Mouse (Mus musculus) left cerebral cortex, postnatal 4 days (tissue): Measurements from ENCODE around the gene Mettl5. TPM values are rescaled to one million over a fixed set of nuclear protein-coding genes. Genes with fewer than 3 reads are reported as not detected.

Experiments used
- total RNA-seq, 2 experiments: library from RNA; stranded (reverse); gene quantifications; 2 replicates each; pipeline ENCODE4 v1.2.3; 2021

Gene Mettl5
- total RNA-seq, 2 experiments from 2014 or later: 12.4 to 15.5 TPM

Other genes with a start within 250 kb of the Mettl5 start
- gene Bbs5, start 238.4 kb downstream of the Mettl5 start, total RNA-seq: 10 to 100 TPM; 25.4 to 29.3 TPM
- gene Klhl41, start 215.5 kb downstream of the Mettl5 start, total RNA-seq: under 1 TPM; 0.58 to 0.66 TPM
- gene Fastkd1, start 172.1 kb downstream of the Mettl5 start, total RNA-seq: 10 to 100 TPM; 23.7 to 23.9 TPM
- gene Ppig, start 163.1 kb downstream of the Mettl5 start, total RNA-seq: 10 to 100 TPM; 66.8 to 68.0 TPM
- gene Ccdc173, start 96.0 kb downstream of the Mettl5 start, total RNA-seq: 1 to 10 TPM; 1.6 to 2.9 TPM
- 10 to 100 TPM; 15.7 to 16.9 TPM for gene Phospho2, start 96.0 kb downstream of the Mettl5 start, total RNA-seq
- gene Klhl23, start 63.7 kb downstream of the Mettl5 start, total RNA-seq: 100 to 1,000 TPM; 136 to 142 TPM
- 100 to 1,000 TPM; 155 to 170 TPM for gene Ssb, start 24.1 kb downstream of the Mettl5 start, total RNA-seq
- gene Ubr3, start 11.6 kb upstream of the Mettl5 start, total RNA-seq: 100 to 1,000 TPM; 113 to 117 TPM
- gene Myo3b, start 153.5 kb upstream of the Mettl5 start, total RNA-seq: 1 to 10 TPM; 1.1 to 1.3 TPM